Mouse (Mus musculus) midbrain, embryonic 12.5 days (tissue): ENCODE results near the gene Atxn1. TPM values are rescaled to one million over a fixed set of nuclear protein-coding genes. Genes with fewer than 3 reads are reported as not detected.

Experiments
- ATAC-seq: fragments of 200-750 bp; cut with Nextera tagmentation; 2 replicates; pipeline ENCODE4 v1.8.0; 2017; ENCODE audit warnings: low read depth, moderate TSS enrichment, moderate library complexity; ENCODE audit not compliant: low FRiP score
- H3K27ac ChIP-seq: fragments of 300-500 bp; sonication (generic); replicated peaks from 2 replicates; pipeline ENCODE4 v1.5.1; 2016; ENCODE audit warnings: mild to moderate bottlenecking
- H3K27me3 ChIP-seq: fragments of 300-500 bp; sonication (generic); 2 replicates; pipeline ENCODE4 v1.6.1; 2016; ENCODE audit warnings: mild to moderate bottlenecking
- H3K36me3 ChIP-seq: fragments of 300-500 bp; sonication (generic); 2 replicates; pipeline ENCODE4 v1.6.1; 2016
- H3K4me1 ChIP-seq: fragments of 300-500 bp; sonication (generic); 2 replicates; pipeline ENCODE4 v1.6.1; 2016
- H3K4me2 ChIP-seq: fragments of 300-500 bp; sonication (generic); replicated peaks from 2 replicates; pipeline ENCODE4 v1.6.1; 2016; ENCODE audit warnings: mild to moderate bottlenecking, moderate library complexity
- H3K4me3 ChIP-seq: fragments of 300-500 bp; sonication (generic); 2 replicates; pipeline ENCODE4 v1.5.1; 2016; ENCODE audit warnings: mild to moderate bottlenecking
- H3K9ac ChIP-seq: fragments of 300-500 bp; sonication (generic); replicated peaks from 2 replicates; pipeline ENCODE4 v1.6.1; 2016; ENCODE audit warnings: mild to moderate bottlenecking, moderate library complexity
- H3K9me3 ChIP-seq: fragments of 300-500 bp; sonication (generic); 2 replicates; pipeline ENCODE4 v1.6.1; 2016; ENCODE audit warnings: mild to moderate bottlenecking
- WGBS: fragments of 180-500 bp; shearing (Covaris S2); methylation state at CpG from one replicate; pipeline ENCODE4 v1.1.7; 2016; 5-methylcytosine and 5-hydroxymethylcytosine counted together
- polyA plus RNA-seq: library from polyadenylated mRNA; unstranded; fragments of >200 nt; fragmentation: Nextera tagmentation; extraction: Ambion mirVana; gene quantifications from 2 replicates; pipeline ENCODE4 v1.2.1, GENCODE M21; 2016

The Atxn1 gene
- polyA plus RNA-seq, 1 experiment from 2014 or later: 4.2 TPM

DNA sequence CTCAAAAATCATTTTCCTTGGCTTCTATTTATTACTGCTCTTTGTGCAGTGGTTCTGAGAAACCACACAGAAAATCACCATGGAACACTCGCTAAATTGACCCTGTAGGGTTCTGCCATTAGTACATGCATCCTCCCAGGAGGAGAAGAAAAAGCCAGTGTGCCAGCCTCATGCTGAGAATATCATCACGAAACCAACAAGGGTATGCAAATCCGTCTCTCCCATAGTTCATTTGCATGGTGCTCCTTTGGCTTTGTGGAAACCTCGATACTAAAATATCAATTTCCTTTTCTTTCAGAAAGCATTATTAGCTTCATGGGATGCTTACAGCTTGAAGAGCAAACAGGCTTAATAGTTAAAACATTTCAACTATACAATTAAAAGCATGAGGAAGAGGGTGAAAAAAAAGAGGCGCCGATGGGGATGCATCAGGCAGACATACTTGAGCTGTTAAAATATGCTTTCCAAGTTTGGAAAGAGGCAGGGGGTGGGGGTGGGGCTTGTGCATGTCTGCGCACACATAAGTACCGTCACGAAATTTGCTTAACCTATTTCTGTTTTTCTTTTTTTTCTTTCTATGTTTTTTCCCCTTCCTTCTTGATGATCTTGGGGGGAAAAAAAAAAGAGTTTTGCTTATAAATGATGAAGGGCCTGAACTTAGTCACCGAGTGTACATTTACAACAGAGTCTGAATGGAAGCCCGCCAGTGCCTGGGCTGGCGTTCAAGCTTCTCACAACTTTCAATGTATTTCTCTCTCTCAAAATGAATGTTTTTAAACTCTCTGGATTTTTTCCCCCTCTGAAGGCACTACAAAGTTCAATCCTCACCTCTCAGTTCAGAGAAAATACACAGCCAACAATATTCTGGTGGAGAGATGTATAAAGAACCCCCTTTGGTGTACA is 303.3 kb downstream of the Atxn1 start:
- Histone ChIP-seq H3K4me3 (no peak overlapping the region), H3K4me1 (no peaks in the 10 kb centered on the region), H3K9me3 (no peaks in the 10 kb centered on the region), H3K36me3 (no peaks in the 10 kb centered on the region), H3K4me2 (no peak overlapping the region), H3K9ac (no peak overlapping the region), H3K27ac (no peak overlapping the region), H3K27me3 (no peaks in the 10 kb centered on the region)
- ATAC-seq: no peak
- WGBS: 79% methylated on average over 12 of the region's 12 CpGs

- no peaks in the 10 kb centered on the region for H3K36me3 ChIP-seq
- no peaks in the 10 kb centered on the region for H3K27me3 ChIP-seq
- H3K27ac ChIP-seq: no peak overlapping the region
- H3K4me1 ChIP-seq: no peaks in the 10 kb centered on the region
- no peak for ATAC-seq
- 85% methylated on average over 4 of the region's 4 CpGs for WGBS
- no peak overlapping the region for H3K9ac ChIP-seq
- H3K4me3 ChIP-seq: no peak overlapping the region
- no peak overlapping the region for H3K4me2 ChIP-seq
- H3K9me3 ChIP-seq: no peaks in the 10 kb centered on the region
Measured at GRCm38 (mm10) chr13:45659813-45660212, 305.0 kb downstream of the Atxn1 start.

- H3K4me3 ChIP-seq: no peak overlapping the region
- no peak overlapping the region for H3K9ac ChIP-seq
- no peaks in the 10 kb centered on the region for H3K36me3 ChIP-seq
- ATAC-seq: no peak
- no peak overlapping the region for H3K27ac ChIP-seq
- H3K4me2 ChIP-seq: no peak overlapping the region
- no peaks in the 10 kb centered on the region for H3K9me3 ChIP-seq
- no peaks in the 10 kb centered on the region for H3K4me1 ChIP-seq
- WGBS: 96% methylated on average over 5 of the region's 5 CpGs
- no peaks in the 10 kb centered on the region for H3K27me3 ChIP-seq
Measured at GRCm38 (mm10) chr13:45658343-45658742, 306.5 kb downstream of the Atxn1 start.

DNA sequence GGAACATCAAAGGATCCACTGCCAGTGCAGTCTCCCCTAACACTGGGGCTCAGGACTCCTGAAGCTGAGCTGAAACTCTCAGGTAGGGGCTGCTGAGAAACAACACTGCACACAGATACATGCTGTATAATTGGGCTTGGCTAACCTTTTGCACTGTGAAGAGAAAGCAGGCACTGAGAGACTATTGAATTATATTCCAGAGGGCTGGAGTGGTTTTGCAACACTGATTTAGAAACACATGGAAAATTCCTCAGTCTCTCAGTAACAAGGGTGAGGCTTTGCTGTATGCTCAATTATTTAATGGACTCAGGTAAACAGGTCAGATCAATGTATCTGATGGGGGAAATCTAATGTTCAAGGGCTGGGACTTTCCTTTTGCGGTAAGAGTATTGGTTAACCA is 307.6 kb downstream of the Atxn1 start:
- Histone ChIP-seq H3K4me1 (no peaks in the 10 kb centered on the region), H3K9ac (no peak overlapping the region), H3K4me3 (no peak overlapping the region), H3K27ac (no peak overlapping the region), H3K27me3 (no peaks in the 10 kb centered on the region), H3K36me3 (no peaks in the 10 kb centered on the region), H3K4me2 (no peak overlapping the region), H3K9me3 (no peaks in the 10 kb centered on the region)
- 97% methylated on average over 1 of the region's 1 CpGs for WGBS
- no peak for ATAC-seq

- H3K36me3 ChIP-seq: no peaks in the 10 kb centered on the region
- H3K9ac ChIP-seq: no peak overlapping the region
- ATAC-seq: no peak
- H3K4me3 ChIP-seq: no peak overlapping the region
- H3K4me2 ChIP-seq: no peak overlapping the region
- H3K4me1 ChIP-seq: no peaks in the 10 kb centered on the region
- H3K27ac ChIP-seq: no peak overlapping the region
- no peaks in the 10 kb centered on the region for H3K9me3 ChIP-seq
- H3K27me3 ChIP-seq: no peaks in the 10 kb centered on the region
- 83% methylated on average over 10 of the region's 10 CpGs for WGBS
Measured at GRCm38 (mm10) chr13:45651652-45652241, 313.1 kb downstream of the Atxn1 start.

- Histone ChIP-seq H3K4me3 (no peak overlapping the region), H3K4me2 (no peak overlapping the region), H3K9me3 (no peaks in the 10 kb centered on the region), H3K36me3 (no peaks in the 10 kb centered on the region), H3K4me1 (no peaks in the 10 kb centered on the region), H3K9ac (no peak overlapping the region), H3K27ac (no peak overlapping the region), H3K27me3 (no peaks in the 10 kb centered on the region)
- WGBS: 74% methylated on average over 4 of the region's 4 CpGs
- no peak for ATAC-seq
Measured at GRCm38 (mm10) chr13:45649197-45649812, 315.5 kb downstream of the Atxn1 start.

- no peak for ATAC-seq
- Histone ChIP-seq H3K9me3 (no peaks in the 10 kb centered on the region), H3K36me3 (no peaks in the 10 kb centered on the region), H3K4me1 (0 out of 2 replicates have a peak, but pooled peaks cover 3% of the 10 kb centered on the region), H3K27me3 (no peaks in the 10 kb centered on the region), H3K27ac (no peak overlapping the region), H3K9ac (no peak overlapping the region), H3K4me3 (no peak overlapping the region), H3K4me2 (no peak overlapping the region)
- 82% methylated on average over 6 of the region's 6 CpGs for WGBS
Measured at GRCm38 (mm10) chr13:45643780-45644395, 320.9 kb downstream of the Atxn1 start.

DNA sequence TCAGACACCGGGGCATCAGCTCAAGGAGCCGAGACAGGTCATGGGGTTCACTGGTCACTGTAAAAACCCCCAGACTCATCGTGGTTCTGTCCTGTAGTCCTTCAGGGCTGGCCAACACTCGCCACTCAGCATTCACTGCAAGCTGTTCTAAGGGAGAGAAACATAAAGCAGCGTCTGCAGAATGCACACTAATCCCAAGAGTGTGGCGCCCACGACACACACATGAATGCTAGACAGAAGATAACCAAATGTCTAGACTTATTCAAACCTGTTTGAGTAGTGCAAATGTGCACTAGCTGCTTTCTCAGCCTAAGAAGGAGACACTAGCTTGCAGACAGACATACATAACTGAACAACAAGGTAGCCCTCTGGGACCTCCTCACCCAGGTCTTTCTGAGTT is 321.9 kb downstream of the Atxn1 start:
- Histone ChIP-seq H3K27me3 (no peaks in the 10 kb centered on the region), H3K36me3 (no peaks in the 10 kb centered on the region), H3K27ac (no peak overlapping the region), H3K4me3 (no peak overlapping the region), H3K4me1 (0 out of 2 replicates have a peak, but pooled peaks cover 3% of the 10 kb centered on the region), H3K9ac (no peak overlapping the region), H3K9me3 (no peaks in the 10 kb centered on the region), H3K4me2 (no peak overlapping the region)
- 71% methylated on average over 7 of the region's 7 CpGs for WGBS
- no peak for ATAC-seq

DNA sequence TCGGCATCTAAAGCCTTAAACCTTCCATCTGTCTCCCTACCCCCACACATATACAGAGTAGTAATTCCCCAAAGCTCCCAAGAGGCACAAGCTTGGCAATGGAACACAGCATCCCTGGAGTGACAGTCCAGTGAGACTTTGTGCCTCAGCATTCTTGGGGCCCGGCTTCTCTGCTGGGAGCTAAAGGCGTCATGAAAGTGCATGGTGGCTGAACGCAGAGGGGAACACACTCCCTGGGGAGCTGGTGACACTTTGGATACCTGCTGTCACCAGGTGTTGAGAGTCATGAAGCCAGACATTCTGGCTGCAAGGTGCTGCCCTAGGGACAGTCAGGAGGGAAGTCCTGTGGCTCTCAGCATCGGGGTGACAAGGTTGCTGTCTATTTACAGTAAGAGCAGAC is 324.4 kb downstream of the Atxn1 start:
- no peak overlapping the region for H3K9ac ChIP-seq
- H3K27ac ChIP-seq: no peak overlapping the region
- no peaks in the 10 kb centered on the region for H3K27me3 ChIP-seq
- H3K4me1 ChIP-seq: 0 out of 2 replicates have a peak, but pooled peaks cover 3% of the 10 kb centered on the region
- ATAC-seq: no peak
- 65% methylated on average over 5 of the region's 5 CpGs for WGBS
- no peaks in the 10 kb centered on the region for H3K36me3 ChIP-seq
- no peak overlapping the region for H3K4me3 ChIP-seq
- H3K4me2 ChIP-seq: no peak overlapping the region
- H3K9me3 ChIP-seq: no peaks in the 10 kb centered on the region

GRCm38 (mm10) chr13:45638281-45638680 is 326.5 kb downstream of the Atxn1 start:
- WGBS: 93% methylated on average over 1 of the region's 1 CpGs
- Histone ChIP-seq H3K9ac (no peak overlapping the region), H3K4me3 (no peak overlapping the region), H3K4me2 (no peak overlapping the region), H3K36me3 (no peaks in the 10 kb centered on the region), H3K9me3 (no peaks in the 10 kb centered on the region), H3K4me1 (no peaks in the 10 kb centered on the region), H3K27ac (no peak overlapping the region), H3K27me3 (no peaks in the 10 kb centered on the region)
- no peak for ATAC-seq

DNA sequence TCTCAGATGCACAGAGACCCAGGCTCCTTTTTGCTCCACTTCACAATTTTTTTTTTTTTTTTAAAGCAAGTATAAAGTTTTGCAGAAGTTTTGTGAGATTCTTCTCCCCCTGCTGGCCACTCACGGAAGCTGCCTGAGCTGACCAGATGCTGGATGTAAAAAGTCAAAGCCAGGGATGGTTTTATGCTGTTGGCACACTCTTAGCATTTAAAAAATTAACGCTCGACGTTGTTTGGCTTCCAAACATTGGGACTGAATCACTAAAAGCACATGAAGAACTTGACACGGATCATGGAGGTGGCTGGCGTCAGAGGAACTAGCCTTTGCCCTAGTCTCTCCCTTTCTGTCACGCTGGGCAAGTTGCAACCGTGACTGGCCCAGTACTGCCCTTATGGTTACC is 327.5 kb downstream of the Atxn1 start:
- H3K9me3 ChIP-seq: no peaks in the 10 kb centered on the region
- H3K27me3 ChIP-seq: no peaks in the 10 kb centered on the region
- no peaks in the 10 kb centered on the region for H3K36me3 ChIP-seq
- no peak overlapping the region for H3K4me3 ChIP-seq
- H3K4me2 ChIP-seq: no peak overlapping the region
- 55% methylated on average over 8 of the region's 8 CpGs for WGBS
- no peaks in the 10 kb centered on the region for H3K4me1 ChIP-seq
- no peak for ATAC-seq
- H3K9ac ChIP-seq: no peak overlapping the region
- H3K27ac ChIP-seq: no peak overlapping the region

- Histone ChIP-seq H3K4me2 (no peak overlapping the region), H3K9me3 (no peaks in the 10 kb centered on the region), H3K27me3 (no peaks in the 10 kb centered on the region), H3K4me3 (no peak overlapping the region), H3K4me1 (no peaks in the 10 kb centered on the region), H3K27ac (no peak overlapping the region), H3K9ac (no peak overlapping the region), H3K36me3 (no peaks in the 10 kb centered on the region)
- 89% methylated on average over 3 of the region's 3 CpGs for WGBS
- no peak for ATAC-seq
Measured at GRCm38 (mm10) chr13:45636435-45636834, 328.4 kb downstream of the Atxn1 start.
